Mouse (Mus musculus): ENCODE data around the gene Def6. TPM values are rescaled to one million over a fixed set of nuclear protein-coding genes. Genes with fewer than 3 reads are reported as not detected.

Def6 gene
- total RNA-seq, 2 experiments from 2014 or later, result 1.5 to 1.6 TPM

DNA sequence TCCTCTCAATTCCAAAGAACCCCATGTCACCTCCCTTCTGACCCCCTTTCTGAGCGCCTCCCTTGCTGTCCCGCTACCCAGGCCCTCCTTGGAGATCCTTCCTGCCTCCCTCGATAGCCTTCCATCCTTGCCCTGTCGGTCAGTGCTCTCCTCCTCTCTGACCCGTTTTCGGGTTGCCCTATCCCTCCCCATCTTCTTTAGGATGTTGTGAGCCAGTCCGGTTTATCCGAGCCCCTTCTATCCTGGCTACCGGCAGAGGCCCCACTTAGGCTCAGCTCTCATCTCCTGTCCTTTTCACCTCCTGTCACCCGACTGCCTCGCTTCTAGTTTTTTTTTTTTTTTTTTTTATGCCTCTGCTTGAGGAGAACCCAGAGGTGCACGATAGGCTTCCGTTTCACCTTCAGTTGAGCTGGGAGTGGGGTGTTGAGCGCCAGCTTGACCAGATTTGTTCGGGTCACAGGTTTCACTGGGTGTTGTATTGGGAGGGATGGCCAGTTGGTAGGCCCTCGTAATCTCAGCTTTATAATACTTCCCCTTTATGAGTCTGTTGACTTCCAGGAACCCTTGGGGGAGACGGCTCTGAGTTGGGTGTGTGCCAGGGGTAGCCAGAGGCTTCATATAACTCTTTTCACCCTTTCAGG, 25.6 kb downstream of the Def6 start:
- intact Hi-C loops (cut with DNase I), result loop anchor here (10.0 kb wide), 1 partner anchor 292 kb away; no protein-coding TSS in a partner anchor
- peak overlapping the region; percentile 94 for H3K4me3 ChIP-seq
- H3K27ac ChIP-seq, result peak overlapping the region; percentile 100
- peak; percentile 66 for DNase-seq
- TF ChIP-seq CTCF (IDR thresholded peaks at IDR 0.05), result no peak

DNA sequence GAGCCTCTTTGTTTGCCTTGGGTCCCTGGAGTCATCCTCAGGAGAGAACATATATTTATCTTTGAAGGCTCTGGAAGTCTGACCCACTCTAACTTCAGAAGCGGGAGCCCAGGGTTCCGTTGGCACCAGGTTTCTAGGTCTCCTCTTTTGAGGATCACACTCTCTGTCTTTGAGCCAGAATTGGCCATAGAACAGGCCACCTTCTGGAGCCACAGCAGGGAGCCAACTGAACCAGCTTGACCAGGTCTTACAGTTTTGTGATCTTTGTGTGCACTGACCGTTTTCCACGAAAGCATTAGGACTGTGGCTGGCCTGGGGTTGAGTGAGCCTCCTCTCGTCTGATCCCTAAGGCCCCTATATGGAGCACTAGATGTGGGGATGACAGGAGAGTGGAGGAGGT, 27.1 kb downstream of the Def6 start:
- TF ChIP-seq CTCF (IDR thresholded peaks at IDR 0.05), result no peak
- intact Hi-C loops (cut with DNase I), result loop anchor here (5.0 to 10.0 kb wide), 2 partner anchors 43 to 290 kb away; no protein-coding TSS in a partner anchor
- H3K27ac ChIP-seq, result peak overlapping the region; percentile 100
- DNase-seq, result peak; percentile 14
- peak overlapping the region; percentile 9 for H3K4me3 ChIP-seq

DNA sequence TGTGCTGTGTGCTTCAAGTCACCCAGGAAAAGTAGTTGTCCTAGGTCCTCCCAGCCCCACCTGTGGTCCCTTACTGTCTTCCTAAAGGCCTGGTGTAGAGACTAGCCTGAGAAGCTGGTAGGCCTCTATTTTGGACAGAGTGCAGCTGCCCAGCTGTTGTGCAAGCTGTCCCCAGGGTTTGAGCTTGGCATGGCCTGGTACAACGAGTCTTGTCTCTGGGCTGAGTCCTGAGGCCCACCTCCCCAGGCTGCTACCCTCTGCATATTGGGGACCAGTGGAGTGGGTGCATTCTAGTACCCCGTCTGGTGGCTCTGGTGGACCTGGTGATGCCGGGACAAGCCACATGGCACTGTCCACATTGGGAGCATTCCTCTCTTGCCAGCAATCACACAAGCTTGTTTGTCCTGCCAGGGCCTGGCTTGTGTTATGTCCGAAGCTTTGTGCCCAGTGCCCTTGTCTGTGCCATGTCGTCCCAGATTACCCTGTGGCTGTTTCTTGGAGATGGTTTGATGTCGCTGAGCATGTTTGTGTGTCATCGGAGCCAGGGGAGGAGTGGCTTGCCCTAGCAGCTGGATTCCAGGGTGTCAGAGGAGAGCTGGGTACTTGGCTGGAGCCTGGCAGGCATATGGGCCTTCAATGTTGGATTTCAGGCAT, 28.5 kb downstream of the Def6 start:
- intact Hi-C loops (cut with DNase I), result loop anchor here (5.0 to 10.0 kb wide), 2 partner anchors 41 to 289 kb away; no protein-coding TSS in a partner anchor
- DNase-seq, result peak; percentile 87
- no peak for TF ChIP-seq CTCF (IDR thresholded peaks at IDR 0.05)
- Histone ChIP-seq H3K4me3 (peak overlapping the region; percentile 53), H3K27ac (peak overlapping the region; percentile 100)

DNA sequence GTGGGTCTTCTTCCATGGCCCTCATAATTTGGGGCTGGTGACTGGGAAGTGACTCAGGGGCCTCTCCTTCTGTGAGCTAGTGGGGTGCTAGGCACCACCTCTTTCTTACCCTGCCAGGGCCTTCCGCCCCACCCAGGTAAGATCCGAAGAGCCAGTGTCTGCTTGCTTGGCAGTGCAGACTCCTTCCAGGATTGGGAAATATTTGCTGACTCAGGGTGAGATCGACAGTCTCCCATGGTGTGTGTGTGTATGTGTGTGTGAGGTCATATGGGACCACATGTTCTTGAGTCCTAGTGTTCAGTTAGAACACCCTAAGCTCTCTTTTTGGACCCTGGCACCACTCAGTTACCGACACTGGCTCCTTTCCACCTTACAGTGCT, 29.0 kb downstream of the Def6 start:
- no peak for DNase-seq
- no peak for TF ChIP-seq CTCF (IDR thresholded peaks at IDR 0.05)
- Histone ChIP-seq H3K27ac (peak overlapping the region; percentile 100), H3K4me3 (peak overlapping the region; percentile 53)
- intact Hi-C loops (cut with DNase I), result loop anchor here (5.0 to 10.0 kb wide), 2 partner anchors 41 to 288 kb away; no protein-coding TSS in a partner anchor

DNA sequence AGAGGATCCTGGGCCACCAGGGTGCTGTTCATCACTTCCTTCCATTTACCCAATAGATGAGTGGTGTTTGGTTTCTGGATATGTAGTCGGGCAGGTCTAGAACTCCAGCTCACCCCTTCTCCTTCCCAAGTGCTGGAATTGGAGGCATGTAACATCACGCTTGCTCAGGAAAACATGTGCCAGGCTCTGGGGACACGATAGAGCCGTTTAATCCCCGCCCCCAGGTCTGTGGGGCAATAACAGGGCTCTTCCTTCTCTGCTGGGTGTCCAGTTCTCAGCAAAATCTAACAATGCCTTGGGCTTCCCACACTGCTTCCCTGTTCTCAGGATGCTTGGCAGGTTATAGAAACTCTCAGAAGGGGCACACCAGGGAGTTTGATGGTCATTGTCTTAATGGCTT, 29.8 kb downstream of the Def6 start:
- H3K4me3 ChIP-seq, result peak overlapping the region; percentile 53
- DNase-seq, result peak; percentile 16
- intact Hi-C loops (cut with DNase I), result loop anchor here (5.0 to 10.0 kb wide), 2 partner anchors 40 to 287 kb away; no protein-coding TSS in a partner anchor
- H3K27ac ChIP-seq, result peak overlapping the region; percentile 100
- TF ChIP-seq CTCF (IDR thresholded peaks at IDR 0.05), result no peak

DNA sequence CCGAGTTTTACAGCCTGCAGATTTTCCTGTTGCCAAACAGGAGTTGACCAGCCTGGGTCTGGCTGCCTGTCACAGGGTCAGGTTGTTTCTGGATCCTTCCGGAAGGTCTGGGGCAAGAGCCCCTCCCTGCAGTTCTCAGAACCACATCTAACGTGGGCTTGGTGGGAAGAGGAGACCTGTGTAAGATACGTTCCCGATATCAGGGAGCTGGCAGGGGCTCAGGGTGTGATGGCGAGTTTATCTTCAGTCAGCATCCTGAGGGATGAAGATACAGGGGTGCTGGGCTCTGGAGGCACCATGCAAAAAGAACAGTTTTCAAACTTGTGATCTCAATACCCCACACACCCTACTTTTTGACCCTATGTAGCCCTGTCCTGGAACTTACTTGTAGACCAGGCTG, 30.3 kb downstream of the Def6 start:
- intact Hi-C loops (cut with DNase I), result loop anchor here (5.0 to 10.0 kb wide), 2 partner anchors 39 to 287 kb away; no protein-coding TSS in a partner anchor
- Histone ChIP-seq H3K4me3 (peak overlapping the region; percentile 53), H3K27ac (peak overlapping the region; percentile 100)
- no peak for TF ChIP-seq CTCF (IDR thresholded peaks at IDR 0.05)
- peak; percentile 12 for DNase-seq

DNA sequence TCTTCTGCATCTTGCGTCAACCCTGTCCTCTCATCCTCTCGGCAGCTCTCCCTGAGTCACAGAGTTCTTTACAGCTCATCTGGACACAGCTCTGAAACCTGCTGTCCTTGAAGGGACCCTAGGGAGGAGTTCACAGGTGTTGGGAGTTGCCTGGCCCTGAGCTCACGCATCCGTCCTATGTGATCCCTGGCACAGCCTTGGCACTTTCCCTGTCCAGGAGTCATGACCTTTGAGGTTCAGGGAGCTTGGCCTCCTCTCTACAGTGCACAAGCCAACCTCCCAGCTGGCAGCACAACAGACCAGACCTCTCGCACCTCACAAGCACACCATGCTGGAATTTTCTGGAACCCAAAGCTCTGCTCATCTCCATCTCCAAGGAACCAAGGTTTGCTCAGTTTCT, 33.3 kb downstream of the Def6 start:
- H3K27ac ChIP-seq, result peak overlapping the region; percentile 64
- intact Hi-C loops (cut with DNase I), result no loop called here
- no peak overlapping the region for H3K4me3 ChIP-seq
- TF ChIP-seq CTCF (IDR thresholded peaks at IDR 0.05), result no peak
- DNase-seq, result peak; percentile 66

DNA sequence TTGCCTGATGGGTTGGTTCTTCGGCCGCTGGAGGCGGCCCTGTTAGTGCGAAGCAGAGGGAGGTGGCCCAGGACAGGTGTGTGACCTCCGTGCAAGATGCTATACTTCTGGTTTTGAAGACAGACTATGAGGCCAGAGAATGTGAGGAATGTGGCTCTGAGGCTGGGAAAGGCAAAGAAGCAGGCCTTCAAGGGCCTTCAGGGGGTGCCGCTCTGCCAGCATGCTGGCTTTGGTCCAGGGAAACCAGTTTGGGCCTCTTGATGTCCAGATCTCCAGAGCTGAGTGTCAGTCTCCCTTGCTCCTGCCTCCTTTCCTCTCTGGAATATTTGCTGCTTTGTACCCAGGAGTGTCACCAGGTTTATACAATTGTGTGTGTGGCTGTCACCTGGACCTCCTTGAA, 34.7 kb downstream of the Def6 start:
- intact Hi-C loops (cut with DNase I), result no loop called here
- TF ChIP-seq CTCF (IDR thresholded peaks at IDR 0.05), result no peak
- DNase-seq, result no peak

DNA sequence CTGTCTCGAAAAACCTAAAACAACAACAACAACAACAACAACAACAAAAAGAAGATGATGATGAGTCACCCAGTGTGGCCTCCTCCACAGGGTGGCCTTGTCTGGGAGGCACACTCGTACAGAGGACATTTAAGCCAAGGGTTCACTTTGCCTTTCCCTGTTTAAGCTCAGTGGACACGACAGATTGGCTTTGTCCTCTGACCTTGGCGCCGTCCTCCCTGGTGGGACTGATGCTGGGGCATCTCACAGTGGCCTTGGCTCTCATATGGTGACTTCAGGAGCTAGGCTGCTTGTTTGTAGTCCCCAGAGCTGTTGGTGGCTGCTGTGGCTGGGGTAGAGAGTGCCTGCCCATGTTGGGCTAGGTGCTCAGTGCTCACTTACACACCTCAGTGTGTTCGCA, 36.6 kb downstream of the Def6 start:
- Histone ChIP-seq H3K27ac (peak overlapping the region; percentile 95), H3K4me3 (no peak overlapping the region)
- no peak for DNase-seq
- no peak for TF ChIP-seq CTCF (IDR thresholded peaks at IDR 0.05)
- intact Hi-C loops (cut with DNase I), result no loop called here

More for the DNA sequence above, 34.7 kb downstream of the Def6 start:
- Histone ChIP-seq H3K4me3 (no peak overlapping the region), H3K27ac (peak overlapping the region; percentile 35; the same call in 1 of the 2 replicates)

DNA sequence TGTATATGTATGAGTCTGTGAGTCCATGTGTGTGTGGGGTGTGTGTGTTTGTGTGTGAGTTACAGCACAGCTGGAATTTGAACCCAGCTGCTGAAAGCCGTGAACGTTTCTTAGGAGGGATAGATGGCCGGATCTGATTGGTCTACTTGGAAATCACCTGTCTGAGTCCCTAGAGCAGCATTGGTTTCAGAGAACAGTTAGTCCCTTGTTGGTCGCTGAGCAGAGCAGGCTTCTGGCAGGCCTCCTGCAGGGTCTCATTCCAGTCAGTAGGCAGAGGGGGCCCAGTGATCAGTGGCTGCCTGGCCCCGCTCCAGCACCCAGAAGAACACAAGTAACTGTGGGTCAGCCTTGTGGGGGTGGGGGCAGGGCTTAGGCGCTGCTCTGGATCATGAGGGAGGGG, 37.1 kb downstream of the Def6 start:
- no peak overlapping the region for H3K4me3 ChIP-seq
- peak overlapping the region; percentile 95 for H3K27ac ChIP-seq
- intact Hi-C loops (cut with DNase I), result no loop called here
- DNase-seq, result no peak
- no peak for TF ChIP-seq CTCF (IDR thresholded peaks at IDR 0.05)

DNA sequence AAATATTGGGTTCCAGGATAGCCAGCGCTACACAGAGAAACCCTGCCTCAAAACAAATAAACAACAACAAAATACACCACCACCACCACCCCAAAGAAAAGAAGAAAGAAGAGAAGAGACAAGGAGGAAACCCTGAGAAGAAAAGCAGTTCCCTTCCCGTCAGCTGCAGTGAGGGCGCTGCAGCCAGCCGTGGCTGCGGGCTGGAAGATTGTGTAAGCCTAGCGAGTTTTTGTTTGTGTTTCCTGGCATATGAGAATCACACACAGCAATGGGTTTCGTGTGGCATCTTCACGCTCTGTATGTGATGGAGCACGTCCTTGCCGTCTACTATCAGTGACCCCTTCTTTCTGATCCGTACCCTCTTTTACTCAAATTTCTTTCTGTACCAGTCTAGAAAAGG, 39.1 kb downstream of the Def6 start:
- H3K27ac ChIP-seq, result peak overlapping the region; percentile 95
- TF ChIP-seq CTCF (IDR thresholded peaks at IDR 0.05), result no peak
- no peak for DNase-seq
- H3K4me3 ChIP-seq, result peak overlapping the region; percentile 59
- intact Hi-C loops (cut with DNase I), result loop anchor here (2.0 kb wide), 1 partner anchor 26 kb away; no protein-coding TSS in a partner anchor

DNA sequence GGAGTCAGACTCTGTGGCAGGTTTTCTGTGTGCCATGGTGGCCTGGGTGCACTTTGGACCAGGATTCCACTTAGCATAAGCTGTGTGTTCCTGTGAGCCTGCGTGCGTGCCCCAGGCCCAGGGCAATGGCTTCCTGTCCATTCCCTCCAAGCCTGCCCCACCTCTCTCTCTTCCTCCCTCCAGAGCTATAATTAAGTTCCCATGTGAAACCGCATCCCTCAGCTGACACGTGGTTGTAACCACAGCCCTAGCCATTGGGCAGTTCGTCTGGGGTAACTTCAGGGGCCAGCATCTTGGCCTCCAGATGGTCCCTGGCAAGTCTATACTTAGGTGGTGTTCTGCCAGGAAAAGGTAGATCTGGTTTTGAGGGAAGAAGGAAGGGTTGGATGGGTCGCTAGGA, 40.0 kb downstream of the Def6 start:
- DNase-seq, result peak; percentile 88
- TF ChIP-seq CTCF (IDR thresholded peaks at IDR 0.05), result no peak
- intact Hi-C loops (cut with DNase I), result loop anchor here (2.0 kb wide), 1 partner anchor 25 kb away; no protein-coding TSS in a partner anchor
- peak overlapping the region; percentile 95 for H3K27ac ChIP-seq
- H3K4me3 ChIP-seq, result peak overlapping the region; percentile 59

DNA sequence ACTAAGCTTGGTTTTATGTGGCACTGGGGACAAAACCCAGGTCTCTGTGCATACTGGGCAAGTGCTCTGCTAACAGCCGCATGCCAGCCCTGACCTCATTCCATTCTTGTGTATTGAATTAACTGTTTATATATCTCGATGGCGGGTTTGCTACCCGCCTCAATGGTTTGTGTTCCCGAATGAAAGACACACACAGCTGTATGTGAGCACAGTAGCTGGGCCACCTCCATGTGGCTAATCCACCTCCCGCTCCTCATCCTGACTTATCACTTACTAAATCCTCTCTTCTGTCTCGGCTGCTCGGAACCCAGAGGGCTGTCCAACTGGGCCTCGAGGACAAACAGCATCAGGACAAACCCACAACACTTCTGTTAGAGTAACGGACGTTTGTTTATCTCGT, 41.5 kb downstream of the Def6 start:
- H3K27ac ChIP-seq, result peak overlapping the region; percentile 95
- TF ChIP-seq CTCF (IDR thresholded peaks at IDR 0.05), result no peak
- DNase-seq, result no peak
- H3K4me3 ChIP-seq, result no peak overlapping the region
- intact Hi-C loops (cut with DNase I), result no loop called here
